Mouse (Mus musculus): ENCODE results near the gene Zmpste24. TPM values are rescaled to one million over a fixed set of nuclear protein-coding genes. Genes with fewer than 3 reads are reported as not detected.

Gene Zmpste24
- 10.6 and 24.8 TPM in 2 replicates for polyA plus RNA-seq (2011; ENCODE audit: insufficient read depth, insufficient read length, low replicate concordance, missing spikeins)

- under 1% methylated on average over 39 of the region's 39 CpGs for WGBS
- Histone ChIP-seq H3K4me3 (replicated peaks; ENCODE audit: control insufficient read depth, low read depth, low read length) (peak within 1 kb of the TSS; percentile 99), H3K27ac (ENCODE audit: control insufficient read depth, insufficient read depth, low read depth, low read length, poor library complexity) (peak within 1 kb of the TSS; percentile 46), H3K4me1 (ENCODE audit: control insufficient read depth, insufficient read depth, low read length) (no peaks in the 10 kb centered on the region; the same call in 1 of the 2 replicates)
- TF ChIP-seq CTCF (IDR thresholded peaks at IDR 0.05; ENCODE audit: control insufficient read depth, insufficient read depth, low read length): no peak
- peak; percentile 57; the same call in 1 of the 2 replicates for TF ChIP-seq POLR2A (IDR thresholded peaks at IDR 0.05; ENCODE audit: borderline replicate concordance, control insufficient read depth, low read depth, low read length)
These were observed at the start of gene Zmpste24 for GRCm38 (mm10) chr4:121097650-121098378. Zmpste24 (minus strand) TSS chr4:121098241.

DNA sequence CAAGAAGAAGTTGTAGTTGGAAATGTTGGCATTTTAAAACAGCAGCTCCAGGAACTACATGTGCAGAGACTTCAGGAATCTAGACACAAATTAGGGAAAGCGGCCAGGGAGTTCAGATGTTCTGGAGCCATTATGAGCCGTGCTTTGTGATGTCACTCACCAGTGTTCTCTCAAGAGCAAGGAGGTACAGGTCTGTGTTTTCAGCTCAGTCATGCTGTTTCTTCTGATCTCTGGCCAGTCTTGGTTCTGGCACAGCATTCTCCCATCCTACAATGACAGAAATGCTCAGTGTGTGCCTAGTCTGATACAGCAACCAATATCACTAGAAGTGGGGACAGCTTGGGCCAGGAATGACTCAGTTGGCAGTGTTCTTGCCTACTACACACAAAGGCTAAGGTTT lies 11.1 kb upstream of the Zmpste24 start, which contains the start of gene Tmco2:
Gene Tmco2, minus strand, starts transcription at position 101 of the 400 bp plus-strand sequence.
- no peak within 1 kb of the TSS for H3K27ac ChIP-seq (ENCODE audit: control insufficient read depth, insufficient read depth, low read depth, low read length, poor library complexity)
- H3K4me1 ChIP-seq (ENCODE audit: control insufficient read depth, insufficient read depth, low read length): no peaks in the 10 kb centered on the region
- WGBS: 88% methylated on average over 2 of the region's 2 CpGs
- no peak for TF ChIP-seq POLR2A (IDR thresholded peaks at IDR 0.05; ENCODE audit: borderline replicate concordance, control insufficient read depth, low read depth, low read length)
- no peak for TF ChIP-seq CTCF (IDR thresholded peaks at IDR 0.05; ENCODE audit: control insufficient read depth, insufficient read depth, low read length)
- H3K4me3 ChIP-seq (replicated peaks; ENCODE audit: control insufficient read depth, low read depth, low read length): no peak within 1 kb of the TSS

DNA sequence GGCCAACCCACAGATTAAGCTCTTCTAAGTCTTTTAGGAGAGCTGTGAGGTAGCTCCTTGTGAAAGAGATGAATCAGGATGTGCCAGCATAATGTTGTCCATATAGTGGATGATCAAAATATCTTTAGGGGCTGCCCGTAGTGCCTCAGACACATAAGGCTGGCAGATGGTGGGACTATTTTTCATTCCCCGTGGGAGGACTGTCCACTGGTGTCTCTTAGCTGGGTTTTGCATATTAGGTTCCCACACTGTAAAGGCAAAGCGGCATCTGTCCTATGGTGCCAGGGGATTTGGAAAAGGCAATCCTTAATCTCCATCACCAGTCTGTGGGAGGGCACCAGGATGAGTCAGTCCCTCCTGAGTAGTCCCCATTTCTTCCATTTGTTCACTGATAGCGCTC lies 5.3 kb upstream of the Zmpste24 start:
- TF ChIP-seq CTCF (IDR thresholded peaks at IDR 0.05; ENCODE audit: control insufficient read depth, insufficient read depth, low read length): no peak
- TF ChIP-seq POLR2A (IDR thresholded peaks at IDR 0.05; ENCODE audit: borderline replicate concordance, control insufficient read depth, low read depth, low read length): no peak
- WGBS: 80% methylated on average over 4 of the region's 4 CpGs
- no peaks in the 10 kb centered on the region; the same call in 1 of the 2 replicates for H3K4me1 ChIP-seq (ENCODE audit: control insufficient read depth, insufficient read depth, low read length)

GRCm38 (mm10) chr4:121090211-121090610 lies 7.8 kb downstream of the Zmpste24 start:
- Histone ChIP-seq H3K4me3 (replicated peaks; ENCODE audit: control insufficient read depth, low read depth, low read length) (no peak overlapping the region), H3K27ac (ENCODE audit: control insufficient read depth, insufficient read depth, low read depth, low read length, poor library complexity) (no peak overlapping the region), H3K4me1 (ENCODE audit: control insufficient read depth, insufficient read depth, low read length) (no peaks in the 10 kb centered on the region; the same call in 1 of the 2 replicates)
- TF ChIP-seq CTCF (IDR thresholded peaks at IDR 0.05; ENCODE audit: control insufficient read depth, insufficient read depth, low read length) (no peak), POLR2A (IDR thresholded peaks at IDR 0.05; ENCODE audit: borderline replicate concordance, control insufficient read depth, low read depth, low read length) (no peak)
- WGBS: 91% methylated on average over 4 of the region's 4 CpGs

More for the DNA sequence above, 5.3 kb upstream of the Zmpste24 start:
- Histone ChIP-seq H3K4me3 (replicated peaks; ENCODE audit: control insufficient read depth, low read depth, low read length) (no peak overlapping the region), H3K27ac (ENCODE audit: control insufficient read depth, insufficient read depth, low read depth, low read length, poor library complexity) (no peak overlapping the region)

GRCm38 (mm10) chr4:121088696-121089095 lies 9.3 kb downstream of the Zmpste24 start:
- Histone ChIP-seq H3K4me3 (replicated peaks; ENCODE audit: control insufficient read depth, low read depth, low read length) (no peak overlapping the region), H3K4me1 (ENCODE audit: control insufficient read depth, insufficient read depth, low read length) (peaks cover 3% of the 10 kb centered on the region; the same call in 1 of the 2 replicates), H3K27ac (ENCODE audit: control insufficient read depth, insufficient read depth, low read depth, low read length, poor library complexity) (no peak overlapping the region)
- WGBS: 86% methylated on average over 2 of the region's 2 CpGs
- no peak for TF ChIP-seq CTCF (IDR thresholded peaks at IDR 0.05; ENCODE audit: control insufficient read depth, insufficient read depth, low read length)
- no peak for TF ChIP-seq POLR2A (IDR thresholded peaks at IDR 0.05; ENCODE audit: borderline replicate concordance, control insufficient read depth, low read depth, low read length)

GRCm38 (mm10) chr4:121084506-121084905 lies 13.5 kb downstream of the Zmpste24 start:
- Histone ChIP-seq H3K4me1 (ENCODE audit: control insufficient read depth, insufficient read depth, low read length) (peaks cover 3% of the 10 kb centered on the region; the same call in 1 of the 2 replicates), H3K4me3 (replicated peaks; ENCODE audit: control insufficient read depth, low read depth, low read length) (no peak overlapping the region), H3K27ac (ENCODE audit: control insufficient read depth, insufficient read depth, low read depth, low read length, poor library complexity) (no peak overlapping the region)
- TF ChIP-seq POLR2A (IDR thresholded peaks at IDR 0.05; ENCODE audit: borderline replicate concordance, control insufficient read depth, low read depth, low read length) (no peak), CTCF (IDR thresholded peaks at IDR 0.05; ENCODE audit: control insufficient read depth, insufficient read depth, low read length) (no peak)

DNA sequence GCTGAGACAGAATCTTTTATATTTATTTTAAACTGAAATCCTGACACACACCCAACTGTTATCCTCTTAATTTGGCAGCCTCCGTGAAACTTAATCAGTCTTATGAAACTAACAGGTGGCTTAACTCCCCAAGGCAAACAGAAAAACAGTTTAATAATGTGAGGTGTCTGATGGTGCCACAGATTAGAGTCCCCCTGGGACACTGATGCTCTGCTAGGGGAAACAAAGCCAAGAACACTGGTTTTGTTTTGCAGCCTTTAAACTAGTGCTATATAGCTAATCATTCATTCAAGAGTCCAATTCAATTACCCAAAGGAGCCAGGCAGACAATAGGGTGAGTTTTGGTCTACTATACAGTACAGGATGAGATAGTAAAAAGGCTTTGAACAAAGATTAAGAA lies 17.6 kb downstream of the Zmpste24 start:
- Histone ChIP-seq H3K4me1 (ENCODE audit: control insufficient read depth, insufficient read depth, low read length) (peaks cover 3% of the 10 kb centered on the region; the same call in 1 of the 2 replicates), H3K4me3 (replicated peaks; ENCODE audit: control insufficient read depth, low read depth, low read length) (no peak overlapping the region), H3K27ac (ENCODE audit: control insufficient read depth, insufficient read depth, low read depth, low read length, poor library complexity) (no peak overlapping the region)
- 71% methylated on average over 1 of the region's 1 CpGs for WGBS
- TF ChIP-seq POLR2A (IDR thresholded peaks at IDR 0.05; ENCODE audit: borderline replicate concordance, control insufficient read depth, low read depth, low read length) (no peak), CTCF (IDR thresholded peaks at IDR 0.05; ENCODE audit: control insufficient read depth, insufficient read depth, low read length) (no peak)

- H3K4me3 ChIP-seq (replicated peaks; ENCODE audit: control insufficient read depth, low read depth, low read length): no peak overlapping the region
- 83% methylated on average over 3 of the region's 3 CpGs for WGBS
These were observed 20.0 kb downstream of the Zmpste24 start for GRCm38 (mm10) chr4:121077915-121078646.

More at GRCm38 (mm10) chr4:121077915-121078646, 20.0 kb downstream of the Zmpste24 start:
- H3K4me1 ChIP-seq (ENCODE audit: control insufficient read depth, insufficient read depth, low read length): no peaks in the 10 kb centered on the region; the same call in 1 of the 2 replicates
- no peak overlapping the region for H3K27ac ChIP-seq (ENCODE audit: control insufficient read depth, insufficient read depth, low read depth, low read length, poor library complexity)
- TF ChIP-seq POLR2A (IDR thresholded peaks at IDR 0.05; ENCODE audit: borderline replicate concordance, control insufficient read depth, low read depth, low read length): no peak
- TF ChIP-seq CTCF (IDR thresholded peaks at IDR 0.05; ENCODE audit: control insufficient read depth, insufficient read depth, low read length): no peak

All from bone marrow, adult 2 months (tissue).